Mouse (Mus musculus) gastrocnemius, adult 18-20 months (tissue): ENCODE results near the gene Map3k4. TPM values are rescaled to one million over a fixed set of nuclear protein-coding genes. Genes with fewer than 3 reads are reported as not detected.
A peak's percentile ranks its signal among the peaks of the same experiment; 100 is the strongest.
"Not testable (repeated sequence)": the region's sequence is repeated elsewhere in the genome, so short reads cannot be mapped to it uniquely, and the experiment has no call there.

Experiments
- DNase-seq: peaks from one replicate; pipeline ENCODE4 v3.0.0; 2021; ENCODE audit warnings: low spot score
- total RNA-seq, 2 experiments: library from RNA; stranded (reverse); gene quantifications; 2 replicates each; pipeline ENCODE4 v1.2.3; 2021

The Map3k4 gene
- total RNA-seq, 2 experiments from 2014 or later, result 31.5 to 39.0 TPM

DNA sequence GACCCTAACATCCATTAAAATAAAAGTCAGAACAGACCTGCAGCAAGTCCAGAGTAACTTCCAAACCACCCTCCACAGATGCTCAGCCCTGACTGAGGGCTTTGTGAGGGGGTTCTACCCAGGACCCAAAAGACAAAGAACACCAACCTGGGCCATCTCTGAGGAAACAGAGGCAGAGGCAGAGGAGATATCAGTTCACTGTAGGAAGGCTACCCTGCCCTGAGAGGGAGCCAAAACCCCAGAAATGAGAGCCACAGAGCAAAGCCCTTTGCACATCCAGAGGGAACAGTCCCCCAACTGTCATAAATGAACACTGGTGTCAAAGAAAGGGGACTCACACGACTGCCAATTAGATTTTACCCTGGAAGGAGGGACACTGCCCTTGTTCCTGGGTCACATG, 93.4 kb downstream of the Map3k4 start:
- DNase-seq, result no peak

- DNase-seq, result not testable (repeated sequence)
Measured at GRCm38 (mm10) chr17:12224551-12224950, 94.0 kb downstream of the Map3k4 start.

- DNase-seq, result no peak
Measured at GRCm38 (mm10) chr17:12224145-12224544, 94.5 kb downstream of the Map3k4 start.

DNA sequence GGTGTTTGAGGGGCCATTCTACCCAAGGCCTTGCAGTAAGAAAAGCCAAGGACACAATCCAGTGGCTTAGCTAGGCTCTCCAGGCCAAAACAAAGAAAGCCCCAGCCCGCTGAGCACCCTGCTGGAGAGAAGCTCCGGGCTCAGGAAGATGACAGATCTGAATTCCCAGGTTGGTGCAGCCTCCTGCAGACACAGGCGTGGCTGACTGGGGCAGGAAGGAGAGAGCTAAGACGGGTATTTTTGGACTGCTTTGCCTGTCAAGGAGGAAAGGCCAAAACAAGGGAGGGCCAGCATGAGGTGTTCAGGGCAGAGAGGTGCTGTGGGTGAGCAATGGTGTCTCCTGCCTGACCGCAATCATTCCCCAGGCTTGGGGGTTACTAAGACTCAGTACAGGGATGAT, 94.9 kb downstream of the Map3k4 start:
- no peak for DNase-seq

GRCm38 (mm10) chr17:12221926-12222325, 96.7 kb downstream of the Map3k4 start:
- DNase-seq, result no peak

DNA sequence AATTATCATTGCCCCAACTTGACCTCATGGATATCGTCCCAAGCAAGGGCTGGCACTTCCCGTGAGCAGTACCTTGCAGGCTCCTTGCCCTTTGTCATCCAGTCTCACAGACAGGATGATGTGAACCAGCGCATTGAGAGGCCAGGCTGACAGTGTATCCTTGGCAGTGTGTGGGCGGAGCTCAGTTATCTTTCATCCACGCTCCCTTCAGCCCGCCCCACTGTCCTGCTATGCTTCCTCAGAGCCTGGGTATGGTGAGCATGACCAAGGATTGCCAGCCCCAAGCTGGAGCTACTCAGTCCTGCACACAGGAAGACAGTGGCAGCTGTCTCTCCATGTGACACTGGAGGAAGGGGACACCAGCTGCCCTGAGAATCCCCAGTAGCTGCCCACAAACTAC, 102.4 kb downstream of the Map3k4 start:
- DNase-seq, result no peak

DNA sequence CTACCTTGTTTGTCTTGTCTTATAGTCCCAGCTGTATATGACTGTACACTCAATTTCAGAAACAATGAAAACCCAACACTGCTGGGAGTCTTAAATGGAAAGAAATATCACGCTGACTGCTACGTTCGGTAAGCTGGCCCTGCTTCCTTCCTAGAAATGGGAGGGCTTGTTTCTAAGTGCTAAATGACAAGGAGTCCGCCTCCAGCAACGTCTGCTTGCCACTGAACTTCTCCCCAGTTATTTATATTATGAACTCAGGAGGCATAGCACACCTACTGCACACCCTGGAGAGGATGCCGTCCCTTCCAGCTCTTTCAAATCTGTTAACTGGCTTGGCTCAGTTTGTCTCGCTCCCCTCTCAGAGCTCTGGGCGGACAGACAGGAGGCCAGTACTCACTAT, 105.2 kb downstream of the Map3k4 start:
- DNase-seq, result no peak

DNA sequence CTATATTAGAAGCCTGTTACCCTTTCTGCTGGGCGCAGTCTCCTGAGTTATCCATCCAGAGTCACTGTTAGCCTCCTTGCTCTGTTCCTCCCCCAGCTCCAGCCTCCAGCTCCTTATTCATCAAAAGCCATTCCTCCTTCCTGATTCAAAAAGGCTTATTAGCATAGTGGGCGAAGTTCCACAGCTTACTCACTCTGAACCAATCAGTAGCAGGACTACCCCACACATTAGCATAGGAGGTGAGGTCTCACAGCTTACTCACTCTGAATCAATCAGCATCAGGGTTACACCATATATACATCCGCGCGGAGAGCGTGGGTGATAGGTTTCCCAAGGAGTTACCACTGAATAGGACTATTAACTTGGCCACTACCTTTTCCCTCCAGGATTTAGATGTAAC, 106.3 kb downstream of the Map3k4 start:
- no peak for DNase-seq

DNA sequence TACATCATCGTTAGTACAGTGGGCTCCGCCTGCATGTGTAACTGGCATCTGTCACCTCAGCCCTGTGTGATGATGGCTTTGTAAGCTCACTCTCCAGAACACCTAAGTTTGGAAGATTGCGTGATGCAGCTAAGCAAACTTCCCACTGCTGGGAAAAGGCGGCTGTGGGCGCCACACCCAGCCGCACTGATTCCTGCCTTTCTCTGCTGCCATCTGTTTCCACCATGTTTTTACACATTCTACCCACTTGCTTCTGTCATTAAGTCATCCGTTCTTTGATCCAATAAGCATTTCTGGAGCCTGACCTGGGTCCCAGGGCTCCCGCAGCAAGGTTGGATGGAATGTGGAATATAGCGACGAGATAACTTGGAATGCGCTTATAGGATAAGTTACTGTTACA, 106.7 kb downstream of the Map3k4 start:
- no peak for DNase-seq

DNA sequence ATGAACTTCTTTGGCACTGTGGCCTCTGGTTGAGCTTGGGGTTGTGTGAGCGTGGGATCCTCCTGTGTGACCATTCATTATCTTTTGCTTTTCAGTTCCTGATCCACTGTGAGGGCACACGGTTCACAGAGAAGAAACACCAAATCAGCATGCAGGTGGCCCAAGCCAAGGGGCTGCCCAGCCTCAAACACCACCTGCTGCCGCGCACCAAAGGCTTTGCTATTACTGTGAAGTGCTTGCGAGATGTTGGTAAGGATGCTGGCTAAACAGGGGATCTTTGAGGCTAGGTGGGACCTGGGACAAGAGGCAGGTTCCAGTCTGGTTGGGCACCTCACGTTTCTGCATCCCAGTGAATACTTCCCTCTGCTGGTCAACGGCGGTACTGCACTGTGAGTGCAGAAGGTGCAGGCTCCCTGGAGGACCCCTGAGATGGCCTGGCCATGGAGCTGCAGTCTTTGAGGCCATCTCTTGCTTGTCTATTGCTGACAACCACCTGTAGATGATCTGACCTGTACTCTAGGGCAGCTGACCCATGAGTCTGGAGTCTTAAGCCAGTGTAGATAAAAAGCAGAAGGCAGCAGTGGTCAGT, 108.0 kb downstream of the Map3k4 start:
- peak; percentile 83 for DNase-seq

DNA sequence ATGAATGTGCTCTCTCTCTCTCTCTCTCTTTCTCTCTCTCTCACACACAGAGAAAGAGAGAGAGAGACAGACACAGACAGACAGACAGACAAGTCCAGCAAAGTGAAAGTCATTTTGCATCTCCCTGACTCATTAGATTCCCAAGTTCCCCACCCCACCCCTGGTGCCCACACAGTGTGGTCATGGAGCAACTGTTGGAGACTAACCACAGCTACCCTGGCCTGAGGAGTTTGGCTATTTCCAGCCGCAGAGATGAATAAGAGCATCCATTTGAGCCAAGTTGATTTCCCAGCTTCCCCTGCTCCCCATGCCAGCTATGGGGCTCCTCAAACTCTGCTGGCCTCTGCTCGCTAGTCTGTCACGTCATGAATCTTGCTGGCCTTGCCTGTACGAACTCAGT, 109.1 kb downstream of the Map3k4 start:
- DNase-seq, result no peak

DNA sequence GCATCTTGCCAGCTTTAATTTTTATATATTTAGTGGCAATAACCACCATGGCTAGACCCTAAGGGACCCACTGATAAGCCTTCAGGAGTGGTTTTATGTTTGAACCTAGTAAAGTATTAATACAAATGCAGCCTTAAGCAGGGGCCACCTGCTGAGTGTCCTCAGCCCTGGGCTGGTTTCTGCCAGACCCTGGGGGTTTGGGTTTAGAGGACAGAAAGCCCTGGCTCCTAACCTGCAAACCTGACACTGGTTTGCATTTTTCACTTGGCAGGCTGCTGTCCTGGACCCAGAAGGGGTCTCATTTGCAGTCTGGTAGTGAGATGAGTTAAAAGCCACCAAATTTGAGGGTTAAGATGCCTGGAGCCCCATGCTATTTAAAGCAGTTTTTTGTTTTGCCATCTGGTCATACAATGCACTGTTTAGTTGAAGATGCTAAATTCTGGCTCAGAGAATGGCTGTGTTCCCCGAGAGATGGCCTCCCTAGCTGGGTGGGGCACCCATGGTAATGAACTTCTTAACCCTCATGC, 111.5 kb downstream of the Map3k4 start:
- DNase-seq, result no peak

- DNase-seq, result no peak
Measured at GRCm38 (mm10) chr17:12206248-12206647, 112.3 kb downstream of the Map3k4 start.

- no peak for DNase-seq
Measured at GRCm38 (mm10) chr17:12205694-12206075, 112.9 kb downstream of the Map3k4 start.

DNA sequence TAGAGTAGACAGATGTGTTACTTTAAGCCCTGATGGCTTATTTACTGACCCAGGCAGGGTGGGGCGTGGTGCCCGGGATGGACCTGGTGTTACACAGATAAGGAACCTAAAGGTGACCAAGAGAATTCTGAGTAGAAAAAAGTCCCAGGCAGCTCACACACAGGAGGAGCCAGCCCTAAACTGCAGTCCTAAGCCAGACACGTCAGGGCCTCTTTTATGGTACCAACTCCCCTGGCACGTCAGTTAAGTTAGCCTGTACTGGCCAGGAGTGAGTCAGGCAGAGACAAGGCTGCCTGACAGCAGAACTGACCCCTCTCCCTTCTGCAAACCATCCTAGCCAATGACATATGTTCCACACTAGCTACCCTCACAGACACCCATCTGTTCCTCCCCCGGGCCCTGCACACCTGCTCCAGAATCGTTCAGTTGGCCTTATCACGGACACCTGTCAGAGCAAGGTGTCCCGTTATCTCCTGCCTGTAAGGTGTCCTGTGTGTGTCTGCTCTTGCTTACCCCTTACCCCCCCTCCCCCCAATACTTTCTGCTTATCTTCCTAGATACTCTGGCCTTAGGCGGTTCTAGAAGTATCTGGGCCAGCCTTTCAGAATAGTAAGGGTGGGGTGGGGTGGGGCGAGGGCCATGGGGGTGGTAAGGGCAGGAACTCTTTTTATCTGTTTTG, 113.4 kb downstream of the Map3k4 start:
- DNase-seq, result no peak

DNA sequence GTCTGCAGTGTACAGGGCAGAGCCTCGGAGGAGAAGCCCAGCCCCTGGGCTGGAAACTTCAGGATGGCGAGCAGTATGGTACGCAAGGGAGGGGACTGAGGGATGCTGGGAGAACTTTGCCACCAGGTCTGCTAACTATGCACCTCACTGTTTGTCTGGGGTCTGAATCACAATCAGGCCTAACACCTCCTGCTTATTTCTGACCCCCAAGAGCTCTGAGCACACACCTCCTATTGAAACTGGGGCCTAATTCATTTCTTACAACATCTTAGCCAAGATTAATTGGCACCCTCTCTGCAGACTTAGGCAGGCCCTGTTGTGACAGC, 113.9 kb downstream of the Map3k4 start:
- DNase-seq, result no peak

GRCm38 (mm10) chr17:12204246-12204645, 114.3 kb downstream of the Map3k4 start:
- no peak for DNase-seq

GRCm38 (mm10) chr17:12203414-12203897, 115.1 kb downstream of the Map3k4 start:
- DNase-seq, result no peak

DNA sequence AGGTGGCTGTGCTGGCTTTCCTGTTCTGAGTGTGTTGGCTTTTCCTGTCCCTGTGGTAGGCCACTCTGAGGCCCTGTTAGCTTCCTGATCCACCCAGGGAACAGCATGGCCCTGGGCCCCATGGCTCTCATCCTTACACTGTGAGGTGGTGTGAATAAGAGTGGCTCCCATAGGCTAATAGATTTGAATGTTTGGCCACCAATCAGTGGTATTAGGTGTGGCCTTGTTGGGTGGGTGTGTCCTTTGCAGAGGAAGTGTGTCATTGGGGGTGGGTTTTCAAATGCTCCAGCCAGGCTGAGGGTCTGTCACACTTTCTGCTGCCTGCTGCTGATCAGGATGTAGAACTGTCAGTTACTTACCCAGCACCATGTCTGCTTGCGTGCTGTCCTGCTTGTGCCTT, 117.5 kb downstream of the Map3k4 start:
- DNase-seq, result no peak

GRCm38 (mm10) chr17:12199933-12200332, 118.7 kb downstream of the Map3k4 start:
- no peak for DNase-seq

DNA sequence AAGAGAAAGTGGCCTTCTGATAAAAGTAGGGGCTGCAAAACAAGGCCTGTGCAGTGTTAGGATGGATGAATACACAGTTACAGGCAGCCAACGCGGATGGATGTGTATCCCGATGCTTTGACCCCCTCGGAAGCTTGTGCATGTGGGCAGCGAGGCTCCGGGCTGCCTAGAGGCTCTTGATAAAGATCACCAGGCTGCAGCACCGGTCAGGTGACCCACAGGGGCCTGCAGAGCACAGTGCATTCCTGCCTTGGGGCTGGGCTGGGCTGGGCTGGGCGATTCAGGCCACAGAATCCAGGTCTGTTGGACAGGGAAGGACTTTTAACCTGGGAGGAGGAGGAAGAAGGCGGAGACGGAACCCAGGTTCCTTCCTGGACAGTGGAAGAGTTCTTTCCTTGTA, 123.0 kb downstream of the Map3k4 start:
- no peak for DNase-seq

- DNase-seq, result no peak
Measured at GRCm38 (mm10) chr17:12195137-12195536, 123.5 kb downstream of the Map3k4 start.

DNA sequence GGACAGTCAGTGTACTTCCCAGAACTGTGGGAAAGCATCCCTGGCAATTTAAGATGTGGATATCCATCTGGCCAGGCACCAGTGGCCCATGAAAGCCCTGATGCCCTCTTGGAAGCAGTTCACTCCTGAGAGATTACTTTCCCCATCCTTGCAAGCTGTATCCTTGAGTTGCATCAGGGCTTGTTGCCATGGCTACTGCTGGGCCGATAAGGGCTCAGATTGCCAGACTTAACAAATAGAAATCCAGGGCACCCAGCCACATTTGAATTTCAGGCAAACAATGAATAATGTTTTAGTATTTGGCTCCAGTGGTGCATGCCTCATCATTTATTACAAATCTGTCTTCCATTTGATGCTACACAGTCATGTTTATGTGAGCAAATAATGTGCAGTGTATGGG, 130.8 kb downstream of the Map3k4 start:
- peak; percentile 16 for DNase-seq
